Mouse (Mus musculus): ENCODE results near the gene Myh6.

- TF ChIP-seq GATA1 (IDR thresholded peaks at IDR 0.05; ENCODE audit: low read length) = no peak
- TF ChIP-seq TAL1 (IDR thresholded peaks at IDR 0.05; ENCODE audit: low read length) = no peak
These were observed 69.3 kb downstream of the Myh6 start for GRCm38 (mm10) chr14:54897445-54897844.
